Mouse (Mus musculus): ENCODE measurements around the gene Serpinb6c.

- no peak for TF ChIP-seq TAL1 (IDR thresholded peaks at IDR 0.05; ENCODE audit: low read length)
- no peak for TF ChIP-seq E2F4 (IDR thresholded peaks at IDR 0.05; ENCODE audit: borderline replicate concordance, low read depth, low read length)
- TF ChIP-seq CTCF (IDR thresholded peaks at IDR 0.05 in 2 of 3, conservative IDR thresholded peaks at IDR 0.05 in 1 of 3; ENCODE audit: control insufficient read depth in 1 of 3, insufficient read depth in 1 of 3, low read depth in 2 of 3, low read length in 3 of 3, poor library complexity in 1 of 3, severe bottlenecking in 1 of 3): no peak
These were observed 24.8 kb upstream of the Serpinb6c start for GRCm38 (mm10) chr13:33930281-33930680.

Data from MEL (cell line).